Mouse (Mus musculus) liver, adult 2 months (tissue): Measurements from ENCODE around the gene Tubgcp2. TPM values are rescaled to one million over a fixed set of nuclear protein-coding genes. Genes with fewer than 3 reads are reported as not detected.

ENCODE experiments used
- DNase-seq: peaks from one replicate; pipeline ENCODE4 v3.0.0-alpha.2; 2011; ENCODE audit warnings: low read depth, low spot score; ENCODE audit errors: extremely low read depth
- H3K27ac ChIP-seq: fragments of 200-500 bp; replicated peaks from 2 replicates; pipeline ENCODE4 v1.5.1; 2012; ENCODE audit warnings: low read depth, mild to moderate bottlenecking, control low read depth, inconsistent platforms, low read length; ENCODE audit not compliant: insufficient read depth
- H3K27me3 ChIP-seq: fragments of 200-500 bp; 2 replicates; pipeline ENCODE4 v1.6.1; 2012; ENCODE audit warnings: mild to moderate bottlenecking, moderate library complexity, low read length, inconsistent platforms; ENCODE audit not compliant: control insufficient read depth, insufficient read depth
- H3K36me3 ChIP-seq: fragments of 200-500 bp; 2 replicates; pipeline ENCODE4 v1.6.1; 2012; ENCODE audit warnings: low read length, inconsistent platforms; ENCODE audit not compliant: control insufficient read depth, insufficient read depth
- H3K4me1 ChIP-seq: fragments of 200-500 bp; 2 replicates; pipeline ENCODE4 v1.6.1; 2011; ENCODE audit warnings: low read length; ENCODE audit not compliant: control insufficient read depth, insufficient read depth
- H3K4me3 ChIP-seq: fragments of 200-500 bp; 2 replicates; pipeline ENCODE4 v1.5.1; 2011; ENCODE audit warnings: low read depth, mild to moderate bottlenecking, control low read depth, low read length, moderate library complexity; ENCODE audit not compliant: insufficient read depth
- H3K79me2 ChIP-seq: fragments of 200-500 bp; 2 replicates; pipeline ENCODE4 v1.6.1; 2012; ENCODE audit warnings: inconsistent platforms, mild to moderate bottlenecking, low read length, moderate library complexity; ENCODE audit not compliant: control insufficient read depth, insufficient read depth
- H3K9ac ChIP-seq: fragments of 200-500 bp; 2 replicates; pipeline ENCODE4 v1.6.1; 2012; ENCODE audit warnings: low read depth, mild to moderate bottlenecking, control low read depth, inconsistent platforms, low read length
- CTCF ChIP-seq: fragments of 200-500 bp; IDR thresholded peaks from 2 replicates; pipeline ENCODE4 v1.5.1; 2011; ENCODE audit warnings: low read depth, low read length, control low read depth
- POLR2A ChIP-seq: fragments of 200-500 bp; IDR thresholded peaks from 2 replicates; pipeline ENCODE4 v1.6.1; 2011; ENCODE audit warnings: low read length, control low read depth; ENCODE audit not compliant: insufficient read depth; ENCODE audit errors: extremely low read depth
- WGBS: fragments of 180-500 bp; shearing (Covaris S2); methylation state at CpG from one replicate; pipeline ENCODE4 v1.1.7; 2018; 5-methylcytosine and 5-hydroxymethylcytosine counted together
- polyA plus RNA-seq: library from polyadenylated mRNA; depleted of rRNA; stranded (reverse); fragments of >200 nt; gene quantifications from 2 replicates; pipeline ENCODE4 v1.2.3, GENCODE M21; 2012
- total RNA-seq: library from RNA; depleted of rRNA; stranded (reverse); fragments of >200 nt; gene quantifications from 2 replicates; pipeline ENCODE4 v1.2.3, GENCODE M21; 2014

Tubgcp2 gene
- total and polyA plus RNA-seq, 2 experiments, result 11.8 to 12.4 TPM

- no peak for DNase-seq
Observed at GRCm38 (mm10) chr7:139982058-139982457, 54.4 kb downstream of the Tubgcp2 start.

GRCm38 (mm10) chr7:139980778-139981177 is 55.7 kb downstream of the Tubgcp2 start:
- Histone ChIP-seq H3K79me2 (no peaks in the 10 kb centered on the region), H3K4me1 (peaks cover 4% of the 10 kb centered on the region), H3K36me3 (no peaks in the 10 kb centered on the region), H3K27ac (no peak overlapping the region), H3K27me3 (no peaks in the 10 kb centered on the region), H3K9ac (no peak overlapping the region), H3K4me3 (no peak overlapping the region)
- no peak for TF ChIP-seq POLR2A
- TF ChIP-seq CTCF, result no peak
- WGBS, result 77% methylated on average over 3 of the region's 3 CpGs
- DNase-seq, result no peak

More at GRCm38 (mm10) chr7:139982058-139982457, 54.4 kb downstream of the Tubgcp2 start:
- Histone ChIP-seq H3K4me1 (peaks cover 4% of the 10 kb centered on the region), H3K9ac (no peak overlapping the region), H3K36me3 (no peaks in the 10 kb centered on the region), H3K27ac (no peak overlapping the region), H3K27me3 (no peaks in the 10 kb centered on the region), H3K79me2 (no peaks in the 10 kb centered on the region), H3K4me3 (no peak overlapping the region)
- TF ChIP-seq CTCF, result no peak
- TF ChIP-seq POLR2A, result no peak
- WGBS, result 87% methylated on average over 11 of the region's 11 CpGs

GRCm38 (mm10) chr7:139979011-139979719 is 57.3 kb downstream of the Tubgcp2 start:
- DNase-seq, result peak; percentile 79
- no peaks in the 10 kb centered on the region for H3K79me2 ChIP-seq
- WGBS, result 15% methylated on average over 13 of the region's 13 CpGs
- no peaks in the 10 kb centered on the region for H3K27me3 ChIP-seq
- H3K9ac ChIP-seq, result no peak overlapping the region
- no peaks in the 10 kb centered on the region for H3K36me3 ChIP-seq
- no peak overlapping the region for H3K27ac ChIP-seq
- H3K4me3 ChIP-seq, result no peak overlapping the region
- peaks cover 4% of the 10 kb centered on the region for H3K4me1 ChIP-seq
- TF ChIP-seq CTCF, result no peak
- no peak for TF ChIP-seq POLR2A

- WGBS, result 9% methylated on average over 32 of the region's 32 CpGs
- H3K27ac ChIP-seq, result no peak within 1 kb of the TSS
- no peak for TF ChIP-seq CTCF
- no peak for TF ChIP-seq POLR2A
- peak within 1 kb of the TSS; percentile 62 for H3K4me3 ChIP-seq
- H3K36me3 ChIP-seq, result no peaks in the 10 kb centered on the region
- H3K9ac ChIP-seq, result peak within 1 kb of the TSS; percentile 28; the same call in 1 of the 2 replicates
- no peaks in the 10 kb centered on the region for H3K27me3 ChIP-seq
- peaks cover 4% of the 10 kb centered on the region for H3K4me1 ChIP-seq
- no peaks in the 10 kb centered on the region for H3K79me2 ChIP-seq
- DNase-seq, result peak; percentile 73
Observed at GRCm38 (mm10) chr7:139978278-139978892, 58.1 kb downstream of the Tubgcp2 start, which contains the start of gene 6430531B16Rik. 6430531B16Rik (minus strand) TSS chr7:139978755.

GRCm38 (mm10) chr7:139975471-139975870 is 61.0 kb downstream of the Tubgcp2 start:
- Histone ChIP-seq H3K4me1 (peaks cover 4% of the 10 kb centered on the region), H3K36me3 (no peaks in the 10 kb centered on the region), H3K27me3 (no peaks in the 10 kb centered on the region), H3K9ac (no peak overlapping the region), H3K27ac (no peak overlapping the region), H3K79me2 (no peaks in the 10 kb centered on the region), H3K4me3 (no peak overlapping the region)
- no peak for DNase-seq
- 73% methylated on average over 5 of the region's 5 CpGs for WGBS
- no peak for TF ChIP-seq POLR2A

GRCm38 (mm10) chr7:139974307-139974706 is 62.2 kb downstream of the Tubgcp2 start:
- H3K9ac ChIP-seq, result no peak overlapping the region
- H3K79me2 ChIP-seq, result no peaks in the 10 kb centered on the region
- H3K36me3 ChIP-seq, result no peaks in the 10 kb centered on the region
- TF ChIP-seq CTCF, result no peak
- no peak for TF ChIP-seq POLR2A
- H3K27ac ChIP-seq, result no peak overlapping the region
- H3K4me1 ChIP-seq, result peaks cover 4% of the 10 kb centered on the region
- WGBS, result 78% methylated on average over 10 of the region's 10 CpGs
- H3K4me3 ChIP-seq, result no peak overlapping the region
- H3K27me3 ChIP-seq, result no peaks in the 10 kb centered on the region
- no peak for DNase-seq
